Mouse (Mus musculus): Measurements from ENCODE around the gene Ano4. TPM values are rescaled to one million over a fixed set of nuclear protein-coding genes. Genes with fewer than 3 reads are reported as not detected.
"Not testable (repeated sequence)": the region's sequence is repeated elsewhere in the genome, so short reads cannot be mapped to it uniquely, and the experiment has no call there.

Gene Ano4
- polyA plus RNA-seq, 1 experiment = not detected

GRCm38 (mm10) chr10:89102025-89102424 lies 242.5 kb downstream of the Ano4 start:
- Histone ChIP-seq H3K36me3 (ENCODE audit: control insufficient read depth, insufficient read depth, low read length) (no peaks in the 10 kb centered on the region), H3K27ac (ENCODE audit: insufficient read depth, low read depth, low read length) (no peak overlapping the region), H3K4me3 (ENCODE audit: low read depth, low read length) (no peak overlapping the region), H3K27me3 (ENCODE audit: control insufficient read depth, insufficient read depth, low read length) (no peaks in the 10 kb centered on the region), H3K4me1 (ENCODE audit: control insufficient read depth, insufficient read depth, insufficient read length, low read length) (no peaks in the 10 kb centered on the region)
- no peak for TF ChIP-seq CTCF (IDR thresholded peaks at IDR 0.05; ENCODE audit: extremely low read depth, insufficient read length, insufficient replicate concordance, low read depth, low read length)
- no peak for TF ChIP-seq POLR2A (IDR thresholded peaks at IDR 0.05; ENCODE audit: low read depth, low read length)
- WGBS = 50% methylated on average over 7 of the region's 7 CpGs

- H3K4me1 ChIP-seq (ENCODE audit: control insufficient read depth, insufficient read depth, insufficient read length, low read length) = no peaks in the 10 kb centered on the region
- TF ChIP-seq POLR2A (IDR thresholded peaks at IDR 0.05; ENCODE audit: low read depth, low read length) (no peak), CTCF (IDR thresholded peaks at IDR 0.05; ENCODE audit: extremely low read depth, insufficient read length, insufficient replicate concordance, low read depth, low read length) (no peak)
- no peak overlapping the region for H3K4me3 ChIP-seq (ENCODE audit: low read depth, low read length)
- 44% methylated on average over 4 of the region's 4 CpGs for WGBS
- H3K27me3 ChIP-seq (ENCODE audit: control insufficient read depth, insufficient read depth, low read length) = no peaks in the 10 kb centered on the region
- no peaks in the 10 kb centered on the region for H3K36me3 ChIP-seq (ENCODE audit: control insufficient read depth, insufficient read depth, low read length)
- H3K27ac ChIP-seq (ENCODE audit: insufficient read depth, low read depth, low read length) = no peak overlapping the region
Observed at GRCm38 (mm10) chr10:89098183-89098582, 246.4 kb downstream of the Ano4 start.

GRCm38 (mm10) chr10:89092350-89093040 lies 252.1 kb downstream of the Ano4 start:
- WGBS = 66% methylated on average over 9 of the region's 9 CpGs

GRCm38 (mm10) chr10:89077447-89077846 lies 267.1 kb downstream of the Ano4 start:
- Histone ChIP-seq H3K36me3 (ENCODE audit: control insufficient read depth, insufficient read depth, low read length) (no peaks in the 10 kb centered on the region), H3K27ac (ENCODE audit: insufficient read depth, low read depth, low read length) (no peak overlapping the region), H3K4me3 (ENCODE audit: low read depth, low read length) (no peak overlapping the region), H3K27me3 (ENCODE audit: control insufficient read depth, insufficient read depth, low read length) (no peaks in the 10 kb centered on the region), H3K4me1 (ENCODE audit: control insufficient read depth, insufficient read depth, insufficient read length, low read length) (no peaks in the 10 kb centered on the region)
- no peak for TF ChIP-seq POLR2A (IDR thresholded peaks at IDR 0.05; ENCODE audit: low read depth, low read length)
- no peak for TF ChIP-seq CTCF (IDR thresholded peaks at IDR 0.05; ENCODE audit: extremely low read depth, insufficient read length, insufficient replicate concordance, low read depth, low read length)
- 78% methylated on average over 5 of the region's 5 CpGs for WGBS

More at GRCm38 (mm10) chr10:89092350-89093040, 252.1 kb downstream of the Ano4 start:
- TF ChIP-seq CTCF (IDR thresholded peaks at IDR 0.05; ENCODE audit: extremely low read depth, insufficient read length, insufficient replicate concordance, low read depth, low read length) (no peak), POLR2A (IDR thresholded peaks at IDR 0.05; ENCODE audit: low read depth, low read length) (no peak)
- Histone ChIP-seq H3K27ac (ENCODE audit: insufficient read depth, low read depth, low read length) (no peak overlapping the region), H3K27me3 (ENCODE audit: control insufficient read depth, insufficient read depth, low read length) (no peaks in the 10 kb centered on the region), H3K4me1 (ENCODE audit: control insufficient read depth, insufficient read depth, insufficient read length, low read length) (no peaks in the 10 kb centered on the region), H3K4me3 (ENCODE audit: low read depth, low read length) (no peak overlapping the region), H3K36me3 (ENCODE audit: control insufficient read depth, insufficient read depth, low read length) (no peaks in the 10 kb centered on the region)

- 73% methylated on average over 3 of the region's 3 CpGs for WGBS
- Histone ChIP-seq H3K27me3 (ENCODE audit: control insufficient read depth, insufficient read depth, low read length) (no peaks in the 10 kb centered on the region), H3K36me3 (ENCODE audit: control insufficient read depth, insufficient read depth, low read length) (no peaks in the 10 kb centered on the region), H3K27ac (ENCODE audit: insufficient read depth, low read depth, low read length) (no peak overlapping the region), H3K4me3 (ENCODE audit: low read depth, low read length) (no peak overlapping the region), H3K4me1 (ENCODE audit: control insufficient read depth, insufficient read depth, insufficient read length, low read length) (no peaks in the 10 kb centered on the region)
- no peak for TF ChIP-seq POLR2A (IDR thresholded peaks at IDR 0.05; ENCODE audit: low read depth, low read length)
- TF ChIP-seq CTCF (IDR thresholded peaks at IDR 0.05; ENCODE audit: extremely low read depth, insufficient read length, insufficient replicate concordance, low read depth, low read length) = no peak
Observed at GRCm38 (mm10) chr10:89055891-89056290, 288.7 kb downstream of the Ano4 start.

- not testable (repeated sequence) for H3K4me1 ChIP-seq (ENCODE audit: control insufficient read depth, insufficient read depth, insufficient read length, low read length); H3K27ac ChIP-seq (ENCODE audit: insufficient read depth, low read depth, low read length); H3K27me3 ChIP-seq (ENCODE audit: control insufficient read depth, insufficient read depth, low read length); H3K4me3 ChIP-seq (ENCODE audit: low read depth, low read length); H3K36me3 ChIP-seq (ENCODE audit: control insufficient read depth, insufficient read depth, low read length)
- 90% methylated on average over 12 of the region's 12 CpGs for WGBS
Observed at GRCm38 (mm10) chr10:89044921-89045320, 299.6 kb downstream of the Ano4 start.

- WGBS = 90% methylated on average over 1 of the region's 1 CpGs
- H3K27me3 ChIP-seq (ENCODE audit: control insufficient read depth, insufficient read depth, low read length) = no peaks in the 10 kb centered on the region
- no peak for TF ChIP-seq CTCF (IDR thresholded peaks at IDR 0.05; ENCODE audit: extremely low read depth, insufficient read length, insufficient replicate concordance, low read depth, low read length)
- TF ChIP-seq POLR2A (IDR thresholded peaks at IDR 0.05; ENCODE audit: low read depth, low read length) = no peak
- no peaks in the 10 kb centered on the region for H3K4me1 ChIP-seq (ENCODE audit: control insufficient read depth, insufficient read depth, insufficient read length, low read length)
- no peak overlapping the region for H3K27ac ChIP-seq (ENCODE audit: insufficient read depth, low read depth, low read length)
- H3K4me3 ChIP-seq (ENCODE audit: low read depth, low read length) = no peak overlapping the region
- H3K36me3 ChIP-seq (ENCODE audit: control insufficient read depth, insufficient read depth, low read length) = no peaks in the 10 kb centered on the region
Observed at GRCm38 (mm10) chr10:89044166-89044565, 300.4 kb downstream of the Ano4 start.

Data from small intestine, adult 2 months (tissue).